Mouse (Mus musculus): ENCODE data around the gene Polr3g.
"Not testable (repeated sequence)": the region's sequence is repeated elsewhere in the genome, so short reads cannot be mapped to it uniquely, and the experiment has no call there.

Gene Polr3g

GRCm38 (mm10) chr13:81710775-81711545 is at the start of gene Polr3g, which contains the start of gene Mblac2:
TSS of gene Polr3g (minus strand) at chr13:81711013.
TSS of gene Mblac2 (plus strand) at chr13:81711341.
- peak; percentile 97 to 99 for DNase-seq (ENCODE audit: low spot score in 2 of 2)

- DNase-seq (ENCODE audit: low spot score in 2 of 2), result peak in 1 of 2 experiments; percentile 53
Observed at GRCm38 (mm10) chr13:81760379-81760778, 49.6 kb upstream of the Polr3g start.

- DNase-seq (ENCODE audit: low spot score in 2 of 2), result no peak
Observed at GRCm38 (mm10) chr13:81757058-81757660, 46.3 kb upstream of the Polr3g start.

- no peak for DNase-seq (ENCODE audit: low spot score in 2 of 2)
Observed at GRCm38 (mm10) chr13:81755324-81755723, 44.5 kb upstream of the Polr3g start.

- no peak for DNase-seq (ENCODE audit: low spot score in 2 of 2)
Observed at GRCm38 (mm10) chr13:81754878-81755277, 44.1 kb upstream of the Polr3g start.

GRCm38 (mm10) chr13:81744092-81744396 is 33.2 kb upstream of the Polr3g start:
- DNase-seq (ENCODE audit: low spot score in 2 of 2), result no peak

- no peak for DNase-seq (ENCODE audit: low spot score in 2 of 2)
Observed at GRCm38 (mm10) chr13:81743391-81744091, 32.7 kb upstream of the Polr3g start.

- DNase-seq (ENCODE audit: low spot score in 2 of 2), result peak in 1 of 2 experiments; percentile 31
Observed at GRCm38 (mm10) chr13:81740898-81741297, 30.1 kb upstream of the Polr3g start.

- no peak for DNase-seq (ENCODE audit: low spot score in 2 of 2)
Observed at GRCm38 (mm10) chr13:81736606-81737005, 25.8 kb upstream of the Polr3g start.

- no peak for DNase-seq (ENCODE audit: low spot score in 2 of 2)
Observed at GRCm38 (mm10) chr13:81730362-81730761, 19.5 kb upstream of the Polr3g start.

GRCm38 (mm10) chr13:81729102-81729501 is 18.3 kb upstream of the Polr3g start:
- no peak for DNase-seq (ENCODE audit: low spot score in 2 of 2)

- not testable (repeated sequence) for DNase-seq (ENCODE audit: low spot score in 2 of 2)
Observed at GRCm38 (mm10) chr13:81728141-81728540, 17.3 kb upstream of the Polr3g start.

- DNase-seq (ENCODE audit: low spot score in 2 of 2), result no peak
Observed at GRCm38 (mm10) chr13:81713896-81714295, 3.1 kb upstream of the Polr3g start.

- DNase-seq (ENCODE audit: low spot score in 2 of 2), result no peak
Observed at GRCm38 (mm10) chr13:81711546-81712371, 946 bp upstream of the Polr3g start.

GRCm38 (mm10) chr13:81710266-81710665 is 547 bp downstream of the Polr3g start:
- DNase-seq (ENCODE audit: low spot score in 2 of 2), result peak in 1 of 2 experiments; percentile 21

GRCm38 (mm10) chr13:81709805-81710204 is 1.0 kb downstream of the Polr3g start:
- DNase-seq (ENCODE audit: low spot score in 2 of 2), result no peak

- DNase-seq (ENCODE audit: low spot score in 2 of 2), result no peak
Observed at GRCm38 (mm10) chr13:81706311-81706710, 4.5 kb downstream of the Polr3g start.

- no peak for DNase-seq (ENCODE audit: low spot score in 2 of 2)
Observed at GRCm38 (mm10) chr13:81703621-81704020, 7.2 kb downstream of the Polr3g start.

- no peak for DNase-seq (ENCODE audit: low spot score in 2 of 2)
Observed at GRCm38 (mm10) chr13:81703148-81703547, 7.7 kb downstream of the Polr3g start.

- no peak for DNase-seq (ENCODE audit: low spot score in 2 of 2)
Observed at GRCm38 (mm10) chr13:81694446-81694845, 16.4 kb downstream of the Polr3g start.

GRCm38 (mm10) chr13:81691606-81692005 is 19.2 kb downstream of the Polr3g start:
- peak in 1 of 2 experiments; percentile 23 for DNase-seq (ENCODE audit: low spot score in 2 of 2)

GRCm38 (mm10) chr13:81690477-81690876 is 20.3 kb downstream of the Polr3g start:
- no peak for DNase-seq (ENCODE audit: low spot score in 2 of 2)
